Mouse (Mus musculus): Measurements from ENCODE around the gene Susd5. TPM values are rescaled to one million over a fixed set of nuclear protein-coding genes. Genes with fewer than 3 reads are reported as not detected.
"Not testable (repeated sequence)": the region's sequence is repeated elsewhere in the genome, so short reads cannot be mapped to it uniquely, and the experiment has no call there.

Susd5 gene
- polyA plus RNA-seq, 1 experiment = 1.8 TPM

DNA sequence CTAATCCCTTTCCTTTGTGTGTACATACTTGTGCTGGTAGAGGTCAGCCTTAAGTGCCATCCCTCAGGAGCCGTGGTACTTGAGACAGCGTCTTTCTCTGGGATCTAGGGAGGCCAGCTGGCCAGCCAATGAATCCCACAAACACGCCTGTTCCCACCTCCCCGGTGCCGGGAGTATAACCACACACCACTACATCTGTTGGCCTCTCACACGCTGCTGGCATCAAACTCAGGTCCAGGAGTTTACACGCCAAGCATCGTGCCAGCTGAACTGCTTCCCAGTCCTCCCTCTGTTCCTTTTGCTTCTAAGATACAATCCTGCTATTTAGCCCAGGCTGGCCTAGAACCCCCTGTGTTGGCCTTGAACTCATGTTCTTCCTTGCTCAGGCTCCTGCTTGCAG is 54.2 kb downstream of the Susd5 start:
- DNase-seq = no peak
- Histone ChIP-seq H3K4me3 (replicated peaks; ENCODE audit: insufficient read depth, low read depth, low read length) (no peak overlapping the region), H3K27ac (ENCODE audit: insufficient read depth, low read length) (no peak overlapping the region), H3K27me3 (ENCODE audit: control insufficient read depth, insufficient read depth, low read length) (no peaks in the 10 kb centered on the region), H3K4me1 (ENCODE audit: control insufficient read depth, insufficient read depth, low read length) (peaks cover 5% of the 10 kb centered on the region; the same call in 1 of the 2 replicates)
- no peak for TF ChIP-seq POLR2A (IDR thresholded peaks at IDR 0.05; ENCODE audit: borderline replicate concordance, insufficient read depth, low read length)
- no peak for TF ChIP-seq CTCF (IDR thresholded peaks at IDR 0.05; ENCODE audit: borderline replicate concordance, insufficient read depth, low read depth, low read length)
- 51% methylated on average over 8 of the region's 8 CpGs for WGBS

- no peaks in the 10 kb centered on the region for H3K27me3 ChIP-seq (ENCODE audit: control insufficient read depth, insufficient read depth, low read length)
- WGBS = 30% methylated on average over 6 of the region's 6 CpGs
- H3K4me3 ChIP-seq (replicated peaks; ENCODE audit: insufficient read depth, low read depth, low read length) = no peak overlapping the region
- H3K27ac ChIP-seq (ENCODE audit: insufficient read depth, low read length) = no peak overlapping the region
- DNase-seq = no peak
- no peak for TF ChIP-seq POLR2A (IDR thresholded peaks at IDR 0.05; ENCODE audit: borderline replicate concordance, insufficient read depth, low read length)
- no peak for TF ChIP-seq CTCF (IDR thresholded peaks at IDR 0.05; ENCODE audit: borderline replicate concordance, insufficient read depth, low read depth, low read length)
- peaks cover 5% of the 10 kb centered on the region; the same call in 1 of the 2 replicates for H3K4me1 ChIP-seq (ENCODE audit: control insufficient read depth, insufficient read depth, low read length)
Measured at GRCm38 (mm10) chr9:114112226-114112625, 55.3 kb downstream of the Susd5 start.

- WGBS = 76% methylated on average over 18 of the region's 18 CpGs
- DNase-seq = no peak
- TF ChIP-seq CTCF (IDR thresholded peaks at IDR 0.05; ENCODE audit: borderline replicate concordance, insufficient read depth, low read depth, low read length) (no peak), POLR2A (IDR thresholded peaks at IDR 0.05; ENCODE audit: borderline replicate concordance, insufficient read depth, low read length) (no peak)
- Histone ChIP-seq H3K4me1 (ENCODE audit: control insufficient read depth, insufficient read depth, low read length) (peaks cover 5% of the 10 kb centered on the region; the same call in 1 of the 2 replicates), H3K27me3 (ENCODE audit: control insufficient read depth, insufficient read depth, low read length) (no peaks in the 10 kb centered on the region), H3K4me3 (replicated peaks; ENCODE audit: insufficient read depth, low read depth, low read length) (no peak overlapping the region), H3K27ac (ENCODE audit: insufficient read depth, low read length) (no peak overlapping the region)
Measured at GRCm38 (mm10) chr9:114113911-114114623, 57.1 kb downstream of the Susd5 start.

DNA sequence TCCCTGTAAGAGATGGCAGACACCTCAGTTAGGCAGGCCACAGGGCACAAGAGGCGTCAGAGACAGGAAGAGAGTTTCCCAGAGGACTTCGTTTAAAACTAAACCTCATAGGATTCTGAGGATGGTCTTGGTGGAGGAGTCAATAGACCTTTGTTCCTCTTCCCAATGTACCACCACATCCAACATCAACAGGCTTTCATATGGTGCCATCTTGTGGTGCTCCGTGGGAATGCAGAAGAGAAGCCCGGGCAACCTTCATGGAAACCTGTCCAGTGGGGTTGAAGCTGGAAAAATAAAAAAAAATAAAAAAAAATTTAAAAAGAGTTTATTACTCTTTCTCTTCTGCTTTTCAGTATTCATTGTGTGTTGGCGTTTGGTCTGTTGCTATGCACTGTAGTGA is 59.7 kb downstream of the Susd5 start:
- 15% methylated on average over 5 of the region's 5 CpGs for WGBS
- H3K27ac ChIP-seq (ENCODE audit: insufficient read depth, low read length) = not testable (repeated sequence)
- TF ChIP-seq CTCF (IDR thresholded peaks at IDR 0.05; ENCODE audit: borderline replicate concordance, insufficient read depth, low read depth, low read length) = peak; percentile 59; the same call in 1 of the 2 replicates

GRCm38 (mm10) chr9:114122862-114123261 is 65.9 kb downstream of the Susd5 start:
- not testable (repeated sequence) for H3K4me1 ChIP-seq (ENCODE audit: control insufficient read depth, insufficient read depth, low read length); H3K27ac ChIP-seq (ENCODE audit: insufficient read depth, low read length); DNase-seq; H3K27me3 ChIP-seq (ENCODE audit: control insufficient read depth, insufficient read depth, low read length); H3K4me3 ChIP-seq (replicated peaks; ENCODE audit: insufficient read depth, low read depth, low read length)

More for the DNA sequence above, 59.7 kb downstream of the Susd5 start:
- peak; percentile 45 to 77 for DNase-seq
- not testable (repeated sequence) for H3K4me1 ChIP-seq (ENCODE audit: control insufficient read depth, insufficient read depth, low read length); H3K4me3 ChIP-seq (replicated peaks; ENCODE audit: insufficient read depth, low read depth, low read length); H3K27me3 ChIP-seq (ENCODE audit: control insufficient read depth, insufficient read depth, low read length)

DNA sequence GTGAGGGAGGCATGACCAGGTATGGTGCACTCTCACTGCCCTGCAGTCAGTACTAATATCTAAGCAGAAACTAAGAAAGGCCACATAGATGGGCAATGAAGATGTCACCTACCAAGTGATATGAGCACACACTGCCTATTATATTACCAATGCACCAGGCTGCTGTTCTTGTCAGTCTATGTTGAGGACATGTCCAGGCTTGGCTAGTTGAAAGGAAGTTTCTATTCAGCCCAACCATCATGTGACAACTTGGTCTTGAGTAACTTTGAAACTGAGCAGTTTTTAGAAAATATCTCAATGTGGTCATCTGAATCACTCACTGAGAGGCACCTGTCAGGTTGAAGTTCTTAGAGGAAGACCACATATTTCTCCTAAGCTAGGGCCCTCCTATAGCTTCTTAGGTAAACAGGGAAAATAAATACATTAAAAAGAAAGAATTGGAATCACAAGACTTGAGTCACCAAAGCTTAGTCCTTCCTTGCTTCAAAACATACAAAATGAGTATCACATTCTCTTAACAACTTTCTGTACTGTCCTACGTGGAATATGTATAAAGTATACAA is 72.4 kb downstream of the Susd5 start:
- 90% methylated on average over 1 of the region's 1 CpGs for WGBS
- H3K4me3 ChIP-seq (replicated peaks; ENCODE audit: insufficient read depth, low read depth, low read length); H3K27me3 ChIP-seq (ENCODE audit: control insufficient read depth, insufficient read depth, low read length); H3K4me1 ChIP-seq (ENCODE audit: control insufficient read depth, insufficient read depth, low read length); H3K27ac ChIP-seq (ENCODE audit: insufficient read depth, low read length); DNase-seq: not testable (repeated sequence)

Other genes starting within 250 kb of the Susd5 start
- gene Ubp1, start 126.2 kb upstream of the Susd5 start, polyA plus RNA-seq (2012; rRNA removed) = 116 and 118 TPM in 2 replicates
- gene Fbxl2, start 10.9 kb upstream of the Susd5 start, polyA plus RNA-seq (2012; rRNA removed) = 25.2 and 28.4 TPM in 2 replicates